Mouse (Mus musculus) cortical plate, adult 2 months (tissue): ENCODE results near the gene Mea1. TPM values are rescaled to one million over a fixed set of nuclear protein-coding genes. Genes with fewer than 3 reads are reported as not detected.

ENCODE experiments used
- H3K27ac ChIP-seq: fragments of 200-500 bp; 2 replicates; pipeline ENCODE4 v1.5.1; 2012; ENCODE audit warnings: low read length, control low read depth, inconsistent platforms; ENCODE audit not compliant: insufficient read depth
- H3K4me1 ChIP-seq: fragments of 200-500 bp; 2 replicates; pipeline ENCODE4 v1.6.1; 2011; ENCODE audit warnings: low read length; ENCODE audit not compliant: control insufficient read depth, insufficient read depth
- H3K4me3 ChIP-seq: fragments of 200-500 bp; 2 replicates; pipeline ENCODE4 v1.5.1; 2011; ENCODE audit warnings: mild to moderate bottlenecking, low read length, control low read depth; ENCODE audit not compliant: insufficient read depth
- CTCF ChIP-seq: fragments of 200-500 bp; IDR thresholded peaks from 2 replicates; pipeline ENCODE4 v1.5.1; 2011; ENCODE audit warnings: mild to moderate bottlenecking, control low read depth, low read length; ENCODE audit not compliant: insufficient read depth; ENCODE audit errors: extremely low read depth
- POLR2A ChIP-seq: fragments of 200-500 bp; IDR thresholded peaks from 2 replicates; pipeline ENCODE4 v1.6.1; 2011; ENCODE audit warnings: mild to moderate bottlenecking, low read length, control low read depth; ENCODE audit not compliant: insufficient read depth; ENCODE audit errors: extremely low read depth
- polyA plus RNA-seq: library from polyadenylated mRNA; depleted of rRNA; stranded (reverse); fragments of >200 nt; gene quantifications from 2 replicates; pipeline ENCODE4 v1.2.3, GENCODE M21; 2012

Mea1 gene
- polyA plus RNA-seq, 1 experiment = 157 TPM

GRCm38 (mm10) chr17:46713849-46714248, 35.3 kb downstream of the Mea1 start:
- H3K27ac ChIP-seq = no peak overlapping the region
- H3K4me1 ChIP-seq = peaks cover 4% of the 10 kb centered on the region
- TF ChIP-seq POLR2A (no peak), CTCF (no peak)
- no peak overlapping the region for H3K4me3 ChIP-seq

GRCm38 (mm10) chr17:46714756-46715481, 36.3 kb downstream of the Mea1 start:
- H3K4me3 ChIP-seq = no peak overlapping the region
- no peak for TF ChIP-seq CTCF
- TF ChIP-seq POLR2A = no peak
- no peak overlapping the region for H3K27ac ChIP-seq
- H3K4me1 ChIP-seq = peaks cover 4% of the 10 kb centered on the region

- Histone ChIP-seq H3K4me3 (no peak overlapping the region), H3K27ac (no peak overlapping the region), H3K4me1 (no peaks in the 10 kb centered on the region)
- TF ChIP-seq POLR2A = no peak
- TF ChIP-seq CTCF = no peak
Measured at GRCm38 (mm10) chr17:46721077-46721476, 42.5 kb downstream of the Mea1 start.

GRCm38 (mm10) chr17:46724477-46725084, 46.0 kb downstream of the Mea1 start:
- Histone ChIP-seq H3K4me1 (no peaks in the 10 kb centered on the region), H3K27ac (no peak overlapping the region), H3K4me3 (no peak overlapping the region)
- no peak for TF ChIP-seq CTCF
- no peak for TF ChIP-seq POLR2A

- H3K4me3 ChIP-seq = no peak overlapping the region
- TF ChIP-seq POLR2A (no peak), CTCF (peak; percentile 43)
- H3K4me1 ChIP-seq = no peaks in the 10 kb centered on the region
- H3K27ac ChIP-seq = no peak overlapping the region
Measured at GRCm38 (mm10) chr17:46725273-46725672, 46.7 kb downstream of the Mea1 start.

GRCm38 (mm10) chr17:46725731-46726645, 47.4 kb downstream of the Mea1 start:
- no peak overlapping the region for H3K4me3 ChIP-seq
- TF ChIP-seq CTCF (no peak), POLR2A (no peak)
- no peaks in the 10 kb centered on the region for H3K4me1 ChIP-seq
- no peak overlapping the region for H3K27ac ChIP-seq

GRCm38 (mm10) chr17:46727271-46727670, 48.7 kb downstream of the Mea1 start:
- no peak overlapping the region for H3K27ac ChIP-seq
- H3K4me3 ChIP-seq = no peak overlapping the region
- no peaks in the 10 kb centered on the region for H3K4me1 ChIP-seq
- TF ChIP-seq CTCF (no peak), POLR2A (no peak)

GRCm38 (mm10) chr17:46728021-46728420, 49.4 kb downstream of the Mea1 start:
- H3K4me3 ChIP-seq = no peak overlapping the region
- H3K27ac ChIP-seq = no peak overlapping the region
- no peak for TF ChIP-seq CTCF
- TF ChIP-seq POLR2A = no peak
- H3K4me1 ChIP-seq = no peaks in the 10 kb centered on the region

- TF ChIP-seq CTCF (no peak), POLR2A (no peak)
- no peaks in the 10 kb centered on the region for H3K4me1 ChIP-seq
- H3K27ac ChIP-seq = no peak overlapping the region
- H3K4me3 ChIP-seq = no peak overlapping the region
Measured at GRCm38 (mm10) chr17:46728496-46728895, 49.9 kb downstream of the Mea1 start.
